Comparison of ENCODE assay signal across 8 mouse cellular contexts in the genomic region with DNA sequence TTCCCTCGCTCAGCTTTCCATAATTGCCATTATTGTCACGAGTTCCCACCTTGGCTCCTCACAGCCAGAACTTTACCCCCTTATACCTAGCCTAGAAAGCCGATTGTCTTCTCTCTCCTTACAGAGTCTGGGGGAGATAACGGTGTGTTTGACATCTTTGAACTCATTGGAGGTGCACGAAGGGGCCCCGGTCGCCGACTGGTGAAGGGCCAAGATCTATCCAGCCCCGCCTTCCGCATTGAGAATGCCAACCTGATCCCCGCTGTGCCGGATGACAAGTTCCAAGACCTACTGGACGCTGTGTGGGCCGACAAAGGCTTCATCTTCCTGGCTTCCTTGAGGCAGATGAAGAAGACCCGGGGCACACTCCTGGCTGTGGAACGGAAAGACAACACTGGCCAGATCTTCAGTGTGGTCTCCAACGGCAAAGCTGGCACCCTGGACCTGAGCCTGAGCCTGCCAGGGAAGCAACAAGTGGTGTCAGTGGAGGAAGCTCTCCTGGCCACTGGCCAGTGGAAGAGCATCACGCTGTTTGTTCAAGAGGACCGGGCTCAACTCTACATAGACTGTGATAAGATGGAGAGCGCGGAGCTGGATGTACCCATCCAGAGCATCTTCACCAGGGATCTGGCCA. TPM values are rescaled to one million over a fixed set of nuclear protein-coding genes. Genes with fewer than 3 reads are reported as not detected.
DNase-seq lines count a peak whose midpoint lies in the region; ATAC-seq and TF ChIP-seq lines count a peak whose summit lies in the region.

No protein-coding gene starts in this region.

- 0 out of 2 replicates have a peak, but pooled peaks cover 10% of the 10 kb centered on the region for H3K27me3 ChIP-seq in hindbrain, embryonic 14.5 days (ENCODE audit: control insufficient read depth, insufficient read depth, low read length)
- peaks cover 14% of the 10 kb centered on the region for H3K27me3 ChIP-seq in liver, postnatal 0 days (ENCODE audit: insufficient read depth, low read length)
- no peaks in the 10 kb centered on the region for H3K27me3 ChIP-seq in stomach, postnatal 0 days (ENCODE audit: control insufficient read depth, insufficient read depth, low read length)

- TF ChIP-seq EP300 in liver, postnatal 0 days (IDR thresholded peaks at IDR 0.05; ENCODE audit: low read depth), result no peak
- TF ChIP-seq EP300 in stomach, postnatal 0 days (optimal IDR thresholded peaks at IDR 0.05), result no peak

- H3K36me3 ChIP-seq in hindbrain, embryonic 14.5 days (replicated peaks; ENCODE audit: control insufficient read depth, insufficient read depth), result no peaks in the 10 kb centered on the region
- H3K36me3 ChIP-seq in liver, postnatal 0 days (replicated peaks; ENCODE audit: insufficient read depth, low read length), result 0 out of 2 replicates have a peak, but pooled peaks cover 6% of the 10 kb centered on the region
- H3K36me3 ChIP-seq in stomach, postnatal 0 days (ENCODE audit: control insufficient read depth, insufficient read depth, low read length), result peaks cover 19% of the 10 kb centered on the region

- H3K9me3 ChIP-seq in hindbrain, embryonic 14.5 days (ENCODE audit: control insufficient read depth, low read length), result no peaks in the 10 kb centered on the region
- H3K9me3 ChIP-seq in liver, postnatal 0 days (ENCODE audit: low read length), result no peaks in the 10 kb centered on the region
- no peaks in the 10 kb centered on the region for H3K9me3 ChIP-seq in stomach, postnatal 0 days (ENCODE audit: control insufficient read depth, low read length)

- 46% methylated on average over 21 of the region's 21 CpGs for WGBS in hindbrain, embryonic 14.5 days
- 58% methylated on average over 21 of the region's 21 CpGs for WGBS in liver, postnatal 0 days (ENCODE audit: insufficient replicate concordance)
- WGBS in stomach, postnatal 0 days, result 31% methylated on average over 21 of the region's 21 CpGs

- peak; percentile 12 to 24 for DNase-seq in lung, adult 18-20 months
- no peak for DNase-seq in lung, postnatal 25 days (ENCODE audit: low spot score)
- no peak for DNase-seq in hindbrain, embryonic 14.5 days (ENCODE audit: low spot score)
- no peak for DNase-seq in liver, postnatal 0 days
- DNase-seq in stomach, postnatal 0 days (ENCODE audit: low spot score), result no peak
- DNase-seq in ovary, adult 18-20 months (ENCODE audit: low spot score), result no peak
- no peak for DNase-seq in right cerebral cortex, postnatal 4 days
- DNase-seq in embryo, embryonic 10.5 days (ENCODE audit: low spot score), result no peak

- H3K27ac ChIP-seq in hindbrain, embryonic 14.5 days, result no peak overlapping the region
- H3K27ac ChIP-seq in liver, postnatal 0 days (ENCODE audit: low read depth), result no peak overlapping the region
- no peak overlapping the region for H3K27ac ChIP-seq in stomach, postnatal 0 days (replicated peaks)

- TF ChIP-seq CTCF in liver, postnatal 0 days (IDR thresholded peaks at IDR 0.05; ENCODE audit: low read depth), result no peak
- 0 out of 2 replicates have a peak, but pooled peaks have one; percentile 4 for TF ChIP-seq CTCF in stomach, postnatal 0 days (IDR thresholded peaks at IDR 0.05; ENCODE audit: low read depth)

- peak overlapping the region; percentile 78 for H3K4me2 ChIP-seq in hindbrain, embryonic 14.5 days (replicated peaks)
- peak overlapping the region; percentile 79 for H3K4me2 ChIP-seq in liver, postnatal 0 days (ENCODE audit: low read depth, low read length)
- H3K4me2 ChIP-seq in stomach, postnatal 0 days (replicated peaks; ENCODE audit: low read depth), result peak overlapping the region; percentile 67

- peaks cover 6% of the 10 kb centered on the region; the same call in 1 of the 2 replicates for H3K4me1 ChIP-seq in hindbrain, embryonic 14.5 days (replicated peaks; ENCODE audit: control insufficient read depth, insufficient read depth, low read length)
- 0 out of 2 replicates have a peak, but pooled peaks cover 3% of the 10 kb centered on the region for H3K4me1 ChIP-seq in liver, postnatal 0 days (ENCODE audit: insufficient read depth)
- peaks cover 7% of the 10 kb centered on the region; the same call in 1 of the 2 replicates for H3K4me1 ChIP-seq in stomach, postnatal 0 days (replicated peaks; ENCODE audit: control insufficient read depth, insufficient read depth)

- peak overlapping the region; percentile 40 for H3K4me3 ChIP-seq in hindbrain, embryonic 14.5 days (replicated peaks; ENCODE audit: low read length)
- H3K4me3 ChIP-seq in liver, postnatal 0 days (ENCODE audit: low read depth, low read length), result peak overlapping the region; percentile 55
- peak overlapping the region; percentile 67 for H3K4me3 ChIP-seq in stomach, postnatal 0 days (ENCODE audit: low read depth, low read length)

- H3K9ac ChIP-seq in hindbrain, embryonic 14.5 days, result no peak overlapping the region
- no peak overlapping the region; the same call in 1 of the 2 replicates for H3K9ac ChIP-seq in liver, postnatal 0 days (replicated peaks)
- H3K9ac ChIP-seq in stomach, postnatal 0 days (ENCODE audit: low read length), result peak overlapping the region; percentile 71

- no peak for ATAC-seq in hindbrain, embryonic 14.5 days (ENCODE audit: low FRiP score)
- ATAC-seq in liver, postnatal 0 days, result no peak
- no peak for ATAC-seq in stomach, postnatal 0 days (ENCODE audit: low FRiP score, low TSS enrichment)

RNA-seq across cellular contexts. Expression of a gene that starts 1.3 kb away (rescaled TPM):
- polyA plus RNA-seq in hindbrain, embryonic 14.5 days (2014; fragmentation: Nextera tagmentation; extraction: Ambion mirVana), result 6.5 and 6.6 TPM in 2 replicates
- 22.7 and 29.3 TPM in 2 replicates for polyA plus RNA-seq in liver, postnatal 0 days (2015; fragmentation: Nextera tagmentation; extraction: Ambion mirVana)
- 18.9 and 19.0 TPM in 2 replicates for polyA plus RNA-seq in stomach, postnatal 0 days (2015; fragmentation: Nextera tagmentation; extraction: Ambion mirVana)

Comparison
In these comparisons a context has a peak if more than half of its experiments do, and no peak if none do; other contexts are left out.
1. DNase-seq: peak in lung, adult 18-20 months (2 of 2); none in lung, postnatal 25 days (single experiment), hindbrain, embryonic 14.5 days (single experiment), liver, postnatal 0 days (single experiment), stomach, postnatal 0 days (single experiment), ovary, adult 18-20 months (single experiment), right cerebral cortex, postnatal 4 days (single experiment) and embryo, embryonic 10.5 days (single experiment).
2. Peak in every context shown above with its lines, with median percentiles within 50 percentile points of each other: H3K4me2 ChIP-seq and H3K4me3 ChIP-seq.